Mouse (Mus musculus): ENCODE data around the gene Ddx59. TPM values are rescaled to one million over a fixed set of nuclear protein-coding genes. Genes with fewer than 3 reads are reported as not detected.

Ddx59 gene
- polyA plus RNA-seq, 1 experiment from 2014 or later = 18.5 TPM

- no peak for ATAC-seq (ENCODE audit: low FRiP score, low TSS enrichment)
- Histone ChIP-seq H3K27me3 (ENCODE audit: control insufficient read depth, insufficient read depth, low read length) (no peaks in the 10 kb centered on the region), H3K9ac (replicated peaks; ENCODE audit: low read length) (no peak overlapping the region), H3K4me1 (ENCODE audit: control insufficient read depth, insufficient read depth, low read length) (0 out of 2 replicates have a peak, but pooled peaks cover 3% of the 10 kb centered on the region), H3K36me3 (ENCODE audit: control insufficient read depth, insufficient read depth, low read length) (no peaks in the 10 kb centered on the region), H3K9me3 (ENCODE audit: control insufficient read depth, low read length) (no peaks in the 10 kb centered on the region), H3K4me2 (ENCODE audit: low read length) (peak overlapping the region; percentile 32), H3K27ac (replicated peaks; ENCODE audit: low read depth, low read length) (no peak overlapping the region), H3K4me3 (replicated peaks; ENCODE audit: low read depth, low read length) (no peak overlapping the region)
- no peak for DNase-seq
- 46% methylated on average over 5 of the region's 5 CpGs for WGBS
These were observed 20.0 kb upstream of the Ddx59 start for GRCm38 (mm10) chr1:136395073-136395472.

- ATAC-seq (ENCODE audit: low FRiP score, low TSS enrichment) (no peak), DNase-seq (no peak)
- Histone ChIP-seq H3K9ac (replicated peaks; ENCODE audit: low read length) (no peak overlapping the region), H3K36me3 (ENCODE audit: control insufficient read depth, insufficient read depth, low read length) (no peaks in the 10 kb centered on the region), H3K27ac (replicated peaks; ENCODE audit: low read depth, low read length) (no peak overlapping the region), H3K9me3 (ENCODE audit: control insufficient read depth, low read length) (peaks cover 3% of the 10 kb centered on the region; the same call in 1 of the 2 replicates), H3K4me2 (ENCODE audit: low read length) (no peak overlapping the region), H3K4me3 (replicated peaks; ENCODE audit: low read depth, low read length) (no peak overlapping the region), H3K27me3 (ENCODE audit: control insufficient read depth, insufficient read depth, low read length) (no peaks in the 10 kb centered on the region), H3K4me1 (ENCODE audit: control insufficient read depth, insufficient read depth, low read length) (no peaks in the 10 kb centered on the region)
- 75% methylated on average over 8 of the region's 8 CpGs for WGBS
These were observed 13.8 kb upstream of the Ddx59 start for GRCm38 (mm10) chr1:136401281-136401680.

- Histone ChIP-seq H3K4me3 (replicated peaks; ENCODE audit: low read depth, low read length) (no peak overlapping the region), H3K36me3 (ENCODE audit: control insufficient read depth, insufficient read depth, low read length) (no peaks in the 10 kb centered on the region), H3K27ac (replicated peaks; ENCODE audit: low read depth, low read length) (no peak overlapping the region), H3K27me3 (ENCODE audit: control insufficient read depth, insufficient read depth, low read length) (no peaks in the 10 kb centered on the region), H3K9ac (replicated peaks; ENCODE audit: low read length) (no peak overlapping the region), H3K4me1 (ENCODE audit: control insufficient read depth, insufficient read depth, low read length) (no peaks in the 10 kb centered on the region), H3K4me2 (ENCODE audit: low read length) (no peak overlapping the region), H3K9me3 (ENCODE audit: control insufficient read depth, low read length) (peaks cover 3% of the 10 kb centered on the region; the same call in 1 of the 2 replicates)
- DNase-seq (no peak), ATAC-seq (ENCODE audit: low FRiP score, low TSS enrichment) (no peak)
- 100% methylated on average over 2 of the region's 2 CpGs for WGBS
These were observed 5.4 kb upstream of the Ddx59 start for GRCm38 (mm10) chr1:136409631-136410030.

- no peak for DNase-seq
- H3K9ac ChIP-seq (replicated peaks; ENCODE audit: low read length) = no peak overlapping the region
These were observed 670 bp downstream of the Ddx59 start for GRCm38 (mm10) chr1:136415756-136416126.

GRCm38 (mm10) chr1:136418393-136418792 is 3.3 kb downstream of the Ddx59 start:
- WGBS = 94% methylated on average over 6 of the region's 6 CpGs
- H3K4me2 ChIP-seq (ENCODE audit: low read length) = no peak overlapping the region
- no peaks in the 10 kb centered on the region for H3K27me3 ChIP-seq (ENCODE audit: control insufficient read depth, insufficient read depth, low read length)
- 0 out of 2 replicates have a peak, but pooled peaks cover 5% of the 10 kb centered on the region for H3K4me1 ChIP-seq (ENCODE audit: control insufficient read depth, insufficient read depth, low read length)
- H3K27ac ChIP-seq (replicated peaks; ENCODE audit: low read depth, low read length) = no peak overlapping the region
- no peaks in the 10 kb centered on the region for H3K9me3 ChIP-seq (ENCODE audit: control insufficient read depth, low read length)
- DNase-seq = no peak
- H3K4me3 ChIP-seq (replicated peaks; ENCODE audit: low read depth, low read length) = no peak overlapping the region
- 0 out of 2 replicates have a peak, but pooled peaks cover 8% of the 10 kb centered on the region for H3K36me3 ChIP-seq (ENCODE audit: control insufficient read depth, insufficient read depth, low read length)
- H3K9ac ChIP-seq (replicated peaks; ENCODE audit: low read length) = no peak overlapping the region
- no peak for ATAC-seq (ENCODE audit: low FRiP score, low TSS enrichment)

More at GRCm38 (mm10) chr1:136415756-136416126, 670 bp downstream of the Ddx59 start:
- no peaks in the 10 kb centered on the region for H3K9me3 ChIP-seq (ENCODE audit: control insufficient read depth, low read length)
- H3K4me1 ChIP-seq (ENCODE audit: control insufficient read depth, insufficient read depth, low read length) = 0 out of 2 replicates have a peak, but pooled peaks cover 5% of the 10 kb centered on the region
- 0 out of 2 replicates have a peak, but pooled peaks cover 5% of the 10 kb centered on the region for H3K36me3 ChIP-seq (ENCODE audit: control insufficient read depth, insufficient read depth, low read length)
- H3K27me3 ChIP-seq (ENCODE audit: control insufficient read depth, insufficient read depth, low read length) = no peaks in the 10 kb centered on the region
- H3K4me2 ChIP-seq (ENCODE audit: low read length) = peak overlapping the region; percentile 64
- H3K27ac ChIP-seq (replicated peaks; ENCODE audit: low read depth, low read length) = no peak overlapping the region
- no peak for ATAC-seq (ENCODE audit: low FRiP score, low TSS enrichment)
- peak overlapping the region; percentile 71 for H3K4me3 ChIP-seq (replicated peaks; ENCODE audit: low read depth, low read length)
- 46% methylated on average over 2 of the region's 2 CpGs for WGBS

GRCm38 (mm10) chr1:136427166-136427969 is 12.3 kb downstream of the Ddx59 start:
- Histone ChIP-seq H3K27me3 (ENCODE audit: control insufficient read depth, insufficient read depth, low read length) (no peaks in the 10 kb centered on the region), H3K4me1 (ENCODE audit: control insufficient read depth, insufficient read depth, low read length) (no peaks in the 10 kb centered on the region), H3K9me3 (ENCODE audit: control insufficient read depth, low read length) (no peaks in the 10 kb centered on the region), H3K4me3 (replicated peaks; ENCODE audit: low read depth, low read length) (no peak overlapping the region), H3K9ac (replicated peaks; ENCODE audit: low read length) (no peak overlapping the region), H3K36me3 (ENCODE audit: control insufficient read depth, insufficient read depth, low read length) (peaks cover 3% of the 10 kb centered on the region; the same call in 1 of the 2 replicates), H3K27ac (replicated peaks; ENCODE audit: low read depth, low read length) (no peak overlapping the region), H3K4me2 (ENCODE audit: low read length) (no peak overlapping the region)
- DNase-seq (no peak), ATAC-seq (ENCODE audit: low FRiP score, low TSS enrichment) (no peak)
- 82% methylated on average over 11 of the region's 11 CpGs for WGBS

GRCm38 (mm10) chr1:136428981-136429380 is 13.9 kb downstream of the Ddx59 start:
- H3K27ac ChIP-seq (replicated peaks; ENCODE audit: low read depth, low read length) = no peak overlapping the region
- ATAC-seq (ENCODE audit: low FRiP score, low TSS enrichment) (no peak), DNase-seq (no peak)
- peaks cover 3% of the 10 kb centered on the region; the same call in 1 of the 2 replicates for H3K36me3 ChIP-seq (ENCODE audit: control insufficient read depth, insufficient read depth, low read length)
- no peaks in the 10 kb centered on the region for H3K9me3 ChIP-seq (ENCODE audit: control insufficient read depth, low read length)
- no peak overlapping the region for H3K4me2 ChIP-seq (ENCODE audit: low read length)
- H3K4me3 ChIP-seq (replicated peaks; ENCODE audit: low read depth, low read length) = no peak overlapping the region
- no peaks in the 10 kb centered on the region for H3K4me1 ChIP-seq (ENCODE audit: control insufficient read depth, insufficient read depth, low read length)
- 90% methylated on average over 4 of the region's 4 CpGs for WGBS
- no peak overlapping the region for H3K9ac ChIP-seq (replicated peaks; ENCODE audit: low read length)
- no peaks in the 10 kb centered on the region for H3K27me3 ChIP-seq (ENCODE audit: control insufficient read depth, insufficient read depth, low read length)

GRCm38 (mm10) chr1:136430126-136430818 is 15.2 kb downstream of the Ddx59 start:
- Histone ChIP-seq H3K27me3 (ENCODE audit: control insufficient read depth, insufficient read depth, low read length) (no peaks in the 10 kb centered on the region), H3K4me3 (replicated peaks; ENCODE audit: low read depth, low read length) (no peak overlapping the region), H3K36me3 (ENCODE audit: control insufficient read depth, insufficient read depth, low read length) (peaks cover 9% of the 10 kb centered on the region; the same call in 1 of the 2 replicates), H3K9me3 (ENCODE audit: control insufficient read depth, low read length) (no peaks in the 10 kb centered on the region), H3K4me1 (ENCODE audit: control insufficient read depth, insufficient read depth, low read length) (no peaks in the 10 kb centered on the region), H3K27ac (replicated peaks; ENCODE audit: low read depth, low read length) (no peak overlapping the region), H3K4me2 (ENCODE audit: low read length) (no peak overlapping the region), H3K9ac (replicated peaks; ENCODE audit: low read length) (no peak overlapping the region)
- ATAC-seq (ENCODE audit: low FRiP score, low TSS enrichment) (no peak), DNase-seq (no peak)
- 75% methylated on average over 7 of the region's 7 CpGs for WGBS
